Mouse (Mus musculus): Measurements from ENCODE around the gene Coq4. TPM values are rescaled to one million over a fixed set of nuclear protein-coding genes. Genes with fewer than 3 reads are reported as not detected.
"Not testable (repeated sequence)": the region's sequence is repeated elsewhere in the genome, so short reads cannot be mapped to it uniquely, and the experiment has no call there.

Coq4 gene
- polyA plus RNA-seq, 1 experiment from 2014 or later = 31.6 TPM

DNA sequence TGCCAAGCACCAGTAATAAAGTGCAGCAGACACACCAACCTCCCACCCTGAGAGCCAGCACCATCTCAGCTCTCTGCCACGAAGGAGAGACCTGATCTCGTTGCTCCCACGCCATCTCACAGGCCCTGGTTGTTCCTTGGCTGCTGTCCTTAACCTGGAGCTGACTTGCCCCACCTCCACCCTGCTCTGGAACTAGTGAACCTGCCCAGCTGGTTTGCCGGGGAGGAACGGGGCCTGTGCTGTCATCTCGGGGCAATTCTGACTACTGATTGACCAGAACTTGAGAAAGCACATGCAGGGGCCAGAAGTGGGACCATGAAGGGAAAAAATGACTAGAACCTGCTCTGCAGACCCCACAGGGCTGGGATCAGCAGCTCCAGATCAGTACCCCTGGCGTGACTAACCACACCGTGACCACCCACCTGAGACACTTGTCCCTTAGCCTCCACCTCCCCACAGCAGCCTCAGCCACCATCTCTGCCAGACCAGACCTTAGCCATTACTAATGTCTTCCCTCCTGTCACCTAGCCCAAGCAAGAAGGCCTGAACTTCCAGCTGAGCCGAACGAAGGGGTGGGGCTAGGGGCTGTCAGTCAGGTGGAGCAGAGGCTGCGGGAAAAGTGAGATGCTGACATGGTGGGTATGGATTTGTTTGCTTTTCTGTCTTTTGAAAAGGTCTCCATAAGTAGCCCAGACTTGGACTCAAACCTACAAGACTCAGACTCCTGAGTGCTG, 19.1 kb upstream of the Coq4 start:
- H3K4me3 ChIP-seq = no peak overlapping the region
- peaks cover 5% of the 10 kb centered on the region; the same call in 1 of the 2 replicates for H3K36me3 ChIP-seq
- no peak for ATAC-seq (replicated peaks)
- H3K4me2 ChIP-seq (replicated peaks) = no peak overlapping the region
- no peaks in the 10 kb centered on the region for H3K9me3 ChIP-seq
- WGBS = 78% methylated on average over 11 of the region's 11 CpGs
- no peaks in the 10 kb centered on the region for H3K4me1 ChIP-seq
- H3K9ac ChIP-seq (replicated peaks) = no peak overlapping the region
- H3K27me3 ChIP-seq = no peaks in the 10 kb centered on the region
- H3K27ac ChIP-seq (replicated peaks) = no peak overlapping the region

DNA sequence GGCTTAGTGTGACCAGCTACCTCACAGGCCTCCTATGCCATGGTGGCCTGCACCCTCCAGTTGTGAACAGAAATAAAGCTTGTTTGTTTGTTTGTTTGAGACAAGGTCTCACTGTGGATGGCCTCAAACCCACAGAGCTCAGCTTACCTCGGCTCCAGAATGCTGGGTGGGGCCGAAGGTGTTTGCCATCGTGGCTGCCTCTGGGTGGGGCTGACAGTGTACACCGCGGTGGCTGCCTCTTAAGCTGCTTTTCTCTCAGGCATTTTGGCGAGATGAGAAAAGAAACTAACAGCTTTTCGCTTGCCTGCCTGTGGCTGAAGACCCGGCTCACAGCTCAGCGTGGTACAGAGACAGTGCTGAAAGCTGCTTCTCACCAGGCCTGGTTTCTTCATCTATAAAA, 18.4 kb upstream of the Coq4 start:
- Histone ChIP-seq H3K4me3 (no peak overlapping the region), H3K4me2 (replicated peaks) (no peak overlapping the region), H3K27me3 (no peaks in the 10 kb centered on the region), H3K9ac (replicated peaks) (no peak overlapping the region), H3K27ac (replicated peaks) (no peak overlapping the region), H3K4me1 (no peaks in the 10 kb centered on the region), H3K9me3 (no peaks in the 10 kb centered on the region), H3K36me3 (peaks cover 6% of the 10 kb centered on the region; the same call in 1 of the 2 replicates)
- ATAC-seq (replicated peaks) = no peak
- WGBS = 73% methylated on average over 9 of the region's 9 CpGs

DNA sequence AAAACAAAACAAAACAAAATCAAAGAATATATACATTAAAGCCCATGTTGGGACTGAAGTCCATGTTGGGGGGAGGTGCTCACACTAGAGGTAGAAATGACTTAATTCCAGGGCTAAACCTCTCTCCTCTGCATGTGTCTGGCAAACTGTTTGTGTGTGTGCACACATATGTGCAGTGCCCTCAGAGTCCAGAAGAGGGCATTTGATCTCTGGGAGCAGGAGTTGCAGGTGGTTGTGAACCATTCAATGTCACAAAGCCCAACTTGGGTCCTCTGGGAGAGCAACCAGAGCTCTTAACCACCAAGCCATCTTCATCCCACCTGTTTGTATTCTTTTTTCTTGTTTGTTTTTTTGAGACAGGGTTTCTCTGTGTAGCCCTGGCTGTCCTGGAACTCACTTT, 17.1 kb upstream of the Coq4 start:
- Histone ChIP-seq H3K4me1 (no peaks in the 10 kb centered on the region), H3K4me2 (replicated peaks) (no peak overlapping the region), H3K27me3 (no peaks in the 10 kb centered on the region), H3K36me3 (peaks cover 12% of the 10 kb centered on the region), H3K9ac (replicated peaks) (no peak overlapping the region), H3K4me3 (no peak overlapping the region), H3K27ac (replicated peaks) (no peak overlapping the region), H3K9me3 (no peaks in the 10 kb centered on the region)
- ATAC-seq (replicated peaks) = no peak

DNA sequence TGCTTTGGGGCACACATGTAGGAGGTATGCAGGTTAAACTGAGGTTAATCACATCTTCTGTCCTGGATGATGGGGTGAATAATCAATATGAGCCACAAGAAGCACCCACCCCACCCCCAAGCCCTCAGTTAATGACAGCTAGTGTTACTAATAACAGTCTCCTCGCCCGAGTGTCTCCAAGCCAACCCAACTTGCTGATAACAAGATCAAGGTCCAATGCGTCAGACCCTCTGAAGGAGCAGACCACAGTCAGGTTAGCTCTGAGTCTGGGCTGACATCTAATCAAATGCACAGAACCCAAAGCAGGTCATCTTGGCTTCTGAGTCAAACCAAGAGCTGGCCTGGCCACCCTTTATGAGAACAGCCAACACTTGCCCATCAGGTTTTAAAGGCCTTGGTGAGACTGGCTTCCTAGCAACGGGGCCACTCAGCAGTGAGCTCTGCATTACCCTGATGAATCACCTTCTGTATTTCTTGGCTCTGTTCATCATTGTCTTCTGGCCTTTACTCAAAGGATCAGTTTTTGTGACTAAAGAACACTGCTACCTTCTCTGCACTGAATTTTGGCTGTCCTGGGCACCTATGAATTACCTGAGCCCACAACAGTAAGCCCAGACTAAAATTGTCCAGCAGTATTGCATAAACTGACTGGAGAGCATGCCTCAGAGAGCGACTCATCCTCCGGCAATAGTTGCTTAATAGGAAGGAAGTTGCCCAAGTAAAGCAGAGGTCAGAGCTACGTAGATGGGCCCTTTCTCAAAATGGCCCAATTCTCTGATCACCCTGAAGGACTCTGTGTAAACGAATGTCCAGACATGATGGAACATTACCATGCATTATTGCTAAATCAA, 15.5 kb upstream of the Coq4 start:
- H3K27ac ChIP-seq (replicated peaks) = no peak overlapping the region
- H3K9me3 ChIP-seq = no peaks in the 10 kb centered on the region
- H3K36me3 ChIP-seq = peaks cover 17% of the 10 kb centered on the region
- H3K9ac ChIP-seq (replicated peaks) = no peak overlapping the region
- no peaks in the 10 kb centered on the region for H3K27me3 ChIP-seq
- 88% methylated on average over 8 of the region's 8 CpGs for WGBS
- no peak for ATAC-seq (replicated peaks)
- no peaks in the 10 kb centered on the region for H3K4me1 ChIP-seq
- H3K4me3 ChIP-seq = no peak overlapping the region
- no peak overlapping the region for H3K4me2 ChIP-seq (replicated peaks)

DNA sequence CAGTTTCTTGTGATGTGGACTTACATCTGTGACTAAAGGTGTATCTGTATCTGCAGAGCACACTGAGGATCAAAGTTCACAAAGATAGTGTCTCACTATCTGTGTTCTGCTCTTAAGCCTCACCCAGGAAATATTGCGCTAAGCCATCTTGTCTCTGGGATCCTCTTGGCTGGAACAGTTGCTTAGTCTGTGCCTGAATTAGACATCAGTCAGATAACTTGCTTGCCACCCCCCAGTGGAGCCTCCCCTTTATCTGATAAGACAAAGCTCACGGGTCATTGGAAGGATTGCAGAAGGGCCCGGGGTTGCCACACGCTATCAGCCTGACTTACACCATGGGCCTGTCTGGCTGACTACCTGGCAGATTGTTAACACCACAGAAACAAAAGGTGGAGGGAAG, 14.0 kb upstream of the Coq4 start:
- WGBS = 89% methylated on average over 4 of the region's 4 CpGs

DNA sequence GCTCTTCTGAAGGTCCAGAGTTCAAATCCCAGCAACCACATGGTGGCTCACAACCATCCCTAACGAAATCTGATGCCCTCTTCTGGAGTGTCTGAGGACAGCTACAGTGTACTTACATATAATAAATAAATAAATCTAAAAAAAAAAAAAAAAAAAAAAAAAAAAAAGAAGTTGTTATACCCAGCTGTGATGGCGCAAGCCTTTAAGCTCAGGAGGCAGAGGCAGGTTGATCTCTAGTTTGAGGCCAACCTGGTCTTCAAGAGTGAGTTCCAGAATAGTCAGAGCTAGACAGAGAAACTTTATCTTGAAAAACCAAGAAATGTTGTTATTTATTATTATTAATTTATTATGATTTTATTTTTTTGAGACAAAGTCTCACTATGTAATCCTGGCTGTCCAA, 6.0 kb upstream of the Coq4 start:
- not testable (repeated sequence) for H3K9ac ChIP-seq (replicated peaks); H3K4me2 ChIP-seq (replicated peaks); H3K4me1 ChIP-seq; H3K9me3 ChIP-seq; H3K4me3 ChIP-seq; H3K27ac ChIP-seq (replicated peaks); H3K27me3 ChIP-seq; ATAC-seq (replicated peaks)
- 94% methylated on average over 2 of the region's 2 CpGs for WGBS
- H3K36me3 ChIP-seq = peaks cover 89% of the 10 kb centered on the region

More for the DNA sequence above, 14.0 kb upstream of the Coq4 start:
- Histone ChIP-seq H3K4me3 (no peak overlapping the region), H3K27ac (replicated peaks) (no peak overlapping the region), H3K4me1 (no peaks in the 10 kb centered on the region), H3K36me3 (peaks cover 32% of the 10 kb centered on the region), H3K4me2 (replicated peaks) (no peak overlapping the region), H3K9ac (replicated peaks) (no peak overlapping the region), H3K9me3 (no peaks in the 10 kb centered on the region), H3K27me3 (no peaks in the 10 kb centered on the region)
- no peak for ATAC-seq (replicated peaks)

DNA sequence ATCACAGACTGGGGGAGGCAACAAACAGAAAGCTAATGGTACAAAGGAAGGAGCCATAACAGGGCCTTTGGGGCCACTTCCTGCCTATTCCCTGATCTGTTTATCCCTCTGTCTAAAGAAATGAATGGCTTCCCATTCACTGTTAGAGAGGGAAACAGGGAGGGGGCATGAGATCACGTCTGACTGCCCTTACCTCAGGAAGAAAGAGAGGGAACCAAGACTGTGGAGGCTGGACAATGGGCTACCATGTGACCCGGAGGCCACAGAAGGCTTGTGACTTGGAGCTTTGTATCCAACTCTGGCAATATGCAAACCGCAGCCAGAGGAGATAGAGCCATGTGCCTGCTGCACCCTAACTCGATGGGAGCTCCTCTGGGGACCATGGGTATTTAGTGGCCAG, 3.0 kb upstream of the Coq4 start:
- WGBS = 68% methylated on average over 4 of the region's 4 CpGs
- no peak for ATAC-seq (replicated peaks)

DNA sequence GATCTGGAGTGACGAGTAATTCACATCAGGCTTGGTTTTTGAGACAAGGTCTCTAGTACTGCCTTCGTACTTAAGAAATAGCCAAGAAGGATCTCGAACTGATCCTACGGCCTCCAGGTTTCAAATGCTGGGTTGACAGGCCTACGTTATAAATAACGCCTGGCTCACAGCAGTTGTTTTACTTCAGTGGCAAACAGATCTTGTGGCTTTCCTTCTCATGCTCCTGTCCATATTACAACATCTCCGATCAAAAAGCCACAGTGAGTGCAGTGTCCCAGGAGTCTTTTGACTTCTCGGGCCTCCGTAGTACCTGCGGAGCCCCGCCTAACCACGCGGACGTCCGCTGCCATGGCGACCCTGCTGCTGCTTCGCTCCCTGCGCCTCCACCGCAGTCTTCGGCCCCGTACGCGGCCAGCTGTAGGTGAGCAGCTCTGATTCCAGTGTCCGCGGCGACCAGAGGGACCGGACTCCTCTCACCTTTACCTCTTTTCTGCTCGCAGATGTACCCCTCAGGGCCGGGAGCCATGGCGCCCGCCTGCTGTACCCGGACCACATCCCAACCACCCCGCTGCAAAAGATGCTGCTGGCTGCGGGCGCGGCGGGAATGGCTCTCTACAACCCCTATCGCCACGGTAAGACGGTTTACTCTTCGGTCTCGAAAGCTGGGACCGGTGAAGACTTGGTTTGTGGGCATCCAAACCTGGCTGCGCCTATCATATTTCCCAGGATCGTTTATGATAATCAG, 816 bp downstream of the Coq4 start, which contains the start of gene Trub2:
TSS of gene Trub2 (minus strand) at position 566 of the 745 bp plus-strand sequence.
- H3K4me3 ChIP-seq = peak within 1 kb of the TSS; percentile 66
- H3K4me2 ChIP-seq (replicated peaks) = peak within 1 kb of the TSS; percentile 85
- no peaks in the 10 kb centered on the region for H3K9me3 ChIP-seq
- no peaks in the 10 kb centered on the region for H3K27me3 ChIP-seq
- peaks cover 34% of the 10 kb centered on the region for H3K36me3 ChIP-seq
- peak; percentile 86 for ATAC-seq (replicated peaks)
- WGBS = under 1% methylated on average over 45 of the region's 45 CpGs
- H3K9ac ChIP-seq (replicated peaks) = peak within 1 kb of the TSS; percentile 73
- peak within 1 kb of the TSS; percentile 86 for H3K27ac ChIP-seq (replicated peaks)
- H3K4me1 ChIP-seq = peaks cover 18% of the 10 kb centered on the region

More for the DNA sequence above, 3.0 kb upstream of the Coq4 start:
- H3K36me3 ChIP-seq = peaks cover 59% of the 10 kb centered on the region
- no peaks in the 10 kb centered on the region for H3K27me3 ChIP-seq
- H3K27ac ChIP-seq (replicated peaks) = no peak overlapping the region
- no peak overlapping the region for H3K4me2 ChIP-seq (replicated peaks)
- no peak overlapping the region for H3K9ac ChIP-seq (replicated peaks)
- H3K4me3 ChIP-seq = no peak overlapping the region
- H3K4me1 ChIP-seq = peaks cover 18% of the 10 kb centered on the region
- H3K9me3 ChIP-seq = no peaks in the 10 kb centered on the region

DNA sequence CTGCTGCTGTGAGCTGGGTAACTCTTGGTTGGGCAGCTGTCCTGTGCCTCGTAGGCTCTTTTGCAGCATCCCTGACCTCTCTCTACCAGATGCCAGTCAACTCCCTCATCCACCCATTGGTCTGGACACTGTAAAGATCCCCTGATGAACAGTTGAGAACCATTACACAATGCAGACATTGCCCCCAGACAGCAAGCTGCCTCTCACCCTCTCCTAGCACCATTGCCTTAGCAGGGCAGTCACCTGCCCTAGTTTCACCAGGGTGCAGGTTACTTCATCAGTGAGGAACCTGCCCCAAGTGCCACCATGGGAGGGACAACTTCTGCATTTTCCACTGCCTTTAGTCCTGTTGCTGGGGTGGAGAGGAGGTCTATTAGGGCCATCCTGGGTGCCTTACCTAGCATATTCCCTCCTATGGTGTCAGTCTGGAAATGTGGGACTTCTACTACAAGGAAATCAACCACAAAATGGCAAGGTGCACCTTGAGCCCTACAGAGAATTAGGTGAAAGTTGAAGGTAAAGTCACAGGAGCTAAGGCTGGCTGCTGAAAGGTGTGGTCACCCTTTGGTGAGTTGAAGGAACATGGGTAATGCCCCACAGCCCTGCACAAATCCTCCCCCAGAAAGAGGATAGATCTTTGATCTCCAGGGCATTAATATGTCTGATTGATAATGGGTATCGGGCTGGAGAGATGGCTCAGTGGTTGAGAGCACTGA, 5.6 kb downstream of the Coq4 start:
- Histone ChIP-seq H3K4me3 (no peak overlapping the region), H3K9me3 (no peaks in the 10 kb centered on the region), H3K4me2 (replicated peaks) (no peak overlapping the region), H3K4me1 (peaks cover 10% of the 10 kb centered on the region), H3K36me3 (peaks cover 30% of the 10 kb centered on the region), H3K9ac (replicated peaks) (no peak overlapping the region), H3K27me3 (no peaks in the 10 kb centered on the region), H3K27ac (replicated peaks) (no peak overlapping the region)
- WGBS = 94% methylated on average over 2 of the region's 2 CpGs
- ATAC-seq (replicated peaks) = no peak

GRCm38 (mm10) chr2:29802075-29802826, 15.0 kb downstream of the Coq4 start, which contains the start of gene Slc27a4:
Gene Slc27a4, plus strand, starts transcription at chr2:29802634.
- Histone ChIP-seq H3K27ac (replicated peaks) (peak within 1 kb of the TSS; percentile 93), H3K4me1 (peaks cover 13% of the 10 kb centered on the region), H3K9me3 (no peaks in the 10 kb centered on the region), H3K9ac (replicated peaks) (peak within 1 kb of the TSS; percentile 79), H3K27me3 (no peaks in the 10 kb centered on the region), H3K36me3 (peaks cover 29% of the 10 kb centered on the region), H3K4me3 (peak within 1 kb of the TSS; percentile 69), H3K4me2 (replicated peaks) (peak within 1 kb of the TSS; percentile 65)
- ATAC-seq (replicated peaks) = peak; percentile 99
- 7% methylated on average over 28 of the region's 28 CpGs for WGBS

DNA sequence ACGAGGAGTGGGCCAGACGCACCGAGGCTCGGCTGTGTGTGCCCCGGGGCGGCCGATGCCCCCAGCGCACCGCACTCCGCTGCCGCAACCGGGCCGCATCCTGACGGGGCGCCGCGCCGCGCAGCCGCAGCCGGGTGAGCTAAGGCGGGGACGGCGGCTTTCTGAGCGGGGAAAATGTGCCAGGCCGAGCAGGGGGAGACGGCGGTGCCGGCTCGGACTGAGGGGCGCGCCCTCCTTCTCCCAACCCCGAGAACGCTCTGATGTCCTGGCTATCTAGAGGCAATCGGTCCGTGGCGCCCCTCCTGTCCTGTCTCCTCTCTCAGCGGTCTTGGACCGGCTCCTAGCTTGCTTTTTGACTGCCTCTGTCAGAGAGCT, 15.5 kb downstream of the Coq4 start:
- H3K27ac ChIP-seq (replicated peaks) = peak overlapping the region; percentile 93
- under 1% methylated on average over 35 of the region's 39 CpGs for WGBS
- peak overlapping the region; percentile 79 for H3K9ac ChIP-seq (replicated peaks)
- no peaks in the 10 kb centered on the region for H3K27me3 ChIP-seq
- H3K36me3 ChIP-seq = peaks cover 34% of the 10 kb centered on the region
- H3K4me1 ChIP-seq = peaks cover 13% of the 10 kb centered on the region
- H3K4me3 ChIP-seq = peak overlapping the region; percentile 69
- peak overlapping the region; percentile 65 for H3K4me2 ChIP-seq (replicated peaks)
- no peaks in the 10 kb centered on the region for H3K9me3 ChIP-seq
- ATAC-seq (replicated peaks) = no peak

All from forebrain, embryonic 15.5 days (tissue).